Mouse (Mus musculus) stomach, postnatal 0 days (tissue): ENCODE data around the gene Prkcq.

ENCODE experiments used
- CTCF ChIP-seq: IDR thresholded peaks from 2 replicates; pipeline ENCODE4 v1.5.1; 2016; ENCODE audit warnings: antibody characterized with exemption, low read depth, mild to moderate bottlenecking, moderate library complexity
- EP300 ChIP-seq: optimal IDR thresholded peaks from 2 replicates; pipeline ENCODE3; 2016; ENCODE audit warnings: antibody characterized with exemption

DNA sequence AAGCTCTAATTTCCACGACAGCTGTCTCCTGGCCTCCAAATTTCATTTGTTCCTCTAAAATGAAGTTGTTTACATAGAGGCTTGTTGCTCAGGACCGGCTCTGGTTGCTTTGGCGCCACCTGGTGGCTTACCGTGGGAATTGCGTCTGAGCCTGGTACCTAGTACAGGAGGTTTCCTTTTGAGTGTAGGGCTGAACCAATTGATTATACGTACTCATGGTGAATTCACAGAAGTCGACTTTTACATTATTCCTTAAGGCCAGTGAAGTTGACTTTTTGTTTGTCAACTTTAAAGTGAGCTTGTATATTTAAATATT lies 116.6 kb downstream of the Prkcq start:
- peak; percentile 98 for TF ChIP-seq CTCF
- no peak for TF ChIP-seq EP300
